Mouse (Mus musculus) kidney, adult 9 months (tissue): ENCODE results near the gene Hoxb3.

Experiments
- DNase-seq: peaks from one replicate; pipeline ENCODE4 v3.0.0; 2022

Hoxb3 gene

DNA sequence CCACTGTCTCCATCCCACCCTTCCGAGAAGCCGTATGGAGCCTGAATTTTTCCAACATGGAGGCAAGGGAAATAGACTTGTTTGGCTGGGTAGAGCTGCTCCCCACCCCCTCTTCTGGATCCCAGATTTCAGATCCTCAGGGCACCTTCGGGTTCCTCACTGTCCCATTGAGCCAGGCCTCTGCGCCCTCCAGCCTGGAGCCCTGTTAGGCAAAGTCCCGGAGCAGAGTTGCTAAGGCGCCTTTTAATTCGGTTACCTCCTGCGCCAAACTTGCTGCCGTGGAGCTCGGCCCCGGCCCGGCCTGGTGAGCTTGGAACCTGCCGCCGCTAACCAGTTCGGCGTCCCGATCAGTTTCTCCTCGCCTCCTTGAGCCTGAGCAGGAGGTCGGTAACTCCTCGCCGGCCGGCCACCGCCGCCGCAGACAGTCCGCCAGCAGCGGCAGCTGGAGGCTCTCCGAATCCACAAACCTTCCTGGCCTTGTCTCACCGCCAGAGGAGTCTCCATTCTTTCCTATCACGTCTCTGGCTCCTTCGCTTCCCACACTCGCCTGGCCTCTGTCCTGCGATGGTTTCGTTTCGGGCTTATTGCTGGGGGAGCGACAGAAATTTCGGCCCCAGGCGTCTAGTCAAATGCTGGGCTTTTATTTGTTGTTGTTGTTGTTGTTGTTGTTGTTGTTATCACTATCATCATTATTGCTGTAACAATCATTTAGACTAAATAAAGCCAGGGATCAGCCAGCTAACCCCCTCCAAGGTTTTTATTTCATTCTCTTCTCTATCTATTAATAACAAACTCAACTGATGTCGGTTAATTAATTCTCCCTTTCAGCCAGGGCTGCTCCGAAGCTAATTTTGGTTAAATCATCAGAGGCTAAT, 18.8 kb downstream of the Hoxb3 start:
- DNase-seq, result peak; percentile 73

DNA sequence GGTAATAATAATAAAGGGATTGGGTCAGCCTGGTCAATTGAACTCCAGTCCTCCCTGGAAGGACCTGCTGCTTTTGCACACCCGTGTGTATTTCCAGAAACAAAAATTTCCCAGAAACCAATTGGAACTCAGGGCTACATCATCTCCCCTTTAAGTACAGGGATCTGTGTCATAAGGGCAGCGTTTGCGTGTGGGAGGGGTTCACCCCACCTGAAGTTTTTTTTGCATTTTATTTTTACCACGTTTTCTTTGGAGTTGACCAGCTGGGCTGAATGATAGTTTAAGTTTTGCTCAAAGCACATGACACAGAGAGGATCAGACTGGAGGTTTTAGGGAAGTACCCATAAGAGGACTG, 19.4 kb downstream of the Hoxb3 start:
- no peak for DNase-seq

DNA sequence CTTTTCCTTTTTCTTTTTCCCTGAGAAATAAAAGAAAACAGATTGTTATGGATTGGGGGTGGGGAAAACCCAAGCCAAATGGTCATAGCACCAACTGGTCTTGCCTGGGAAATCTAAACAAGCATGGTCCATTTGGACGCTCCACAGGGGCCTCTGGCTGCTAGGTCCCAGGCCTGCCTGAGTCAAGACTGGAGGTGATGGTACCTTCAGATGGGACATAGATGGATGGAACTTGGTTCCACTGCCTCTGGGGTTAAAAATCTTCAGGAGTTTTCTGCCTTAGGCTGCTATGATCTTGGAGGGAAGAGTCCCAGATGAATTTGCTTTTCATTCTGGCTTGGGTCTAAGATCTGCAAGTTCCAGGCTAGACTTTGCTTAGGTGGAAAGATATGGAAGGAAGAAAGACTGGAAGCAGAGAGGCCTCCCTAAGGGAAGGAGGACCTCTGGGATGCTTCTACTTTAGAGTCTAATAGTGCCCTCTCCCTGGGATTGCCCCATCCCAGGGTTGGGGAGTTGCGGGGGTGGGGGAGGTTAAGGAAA, 20.1 kb downstream of the Hoxb3 start:
- peak; percentile 34 for DNase-seq

DNA sequence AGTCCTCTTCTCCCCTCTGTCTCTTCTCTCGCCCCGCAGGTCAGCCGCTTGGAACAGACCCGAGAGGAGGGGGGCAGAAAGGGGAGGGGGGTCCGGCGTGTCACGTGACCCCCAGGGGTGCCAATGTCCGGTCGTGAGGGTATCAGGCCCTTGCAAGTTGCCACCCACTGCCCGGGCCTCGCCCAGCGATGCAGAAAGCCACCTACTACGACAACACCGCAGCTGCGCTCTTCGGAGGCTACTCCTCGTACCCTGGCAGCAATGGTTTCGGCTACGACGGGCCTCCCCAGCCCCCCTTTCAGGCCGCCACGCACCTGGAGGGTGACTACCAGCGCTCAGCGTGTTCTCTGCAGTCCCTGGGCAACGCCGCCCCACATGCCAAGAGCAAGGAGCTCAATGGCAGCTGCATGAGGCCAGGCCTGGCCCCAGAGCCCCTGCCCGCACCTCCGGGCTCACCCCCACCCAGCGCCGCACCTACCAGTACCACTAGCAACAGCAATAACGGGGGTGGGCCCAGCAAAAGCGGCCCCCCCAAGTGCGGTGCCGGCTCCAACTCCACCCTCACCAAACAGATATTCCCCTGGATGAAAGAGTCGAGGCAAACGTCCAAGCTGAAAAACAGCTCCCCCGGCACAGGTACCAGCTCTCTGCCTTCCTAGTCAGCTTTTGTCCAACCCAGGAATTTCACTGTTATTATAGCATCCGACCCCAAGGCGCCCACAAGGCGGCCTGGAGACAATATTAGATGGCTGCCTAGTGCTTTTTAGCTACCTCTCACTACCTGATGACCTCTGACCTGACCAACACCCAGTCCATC, 21.1 kb downstream of the Hoxb3 start:
- peak; percentile 49 for DNase-seq

DNA sequence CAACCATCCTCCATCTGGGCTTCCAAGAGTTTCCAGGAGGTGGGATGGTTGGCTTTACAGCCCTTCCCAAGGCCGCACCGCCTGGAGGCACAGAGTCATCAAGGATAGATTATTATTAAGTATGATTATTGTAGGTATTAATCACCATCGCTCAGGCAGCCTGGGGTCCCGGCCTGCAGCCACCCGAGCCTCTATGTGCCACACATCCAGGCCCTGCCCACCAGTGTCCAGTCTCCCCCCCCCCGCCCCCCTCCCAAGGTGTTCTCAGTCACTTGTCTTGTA, 21.7 kb downstream of the Hoxb3 start:
- DNase-seq, result no peak

DNA sequence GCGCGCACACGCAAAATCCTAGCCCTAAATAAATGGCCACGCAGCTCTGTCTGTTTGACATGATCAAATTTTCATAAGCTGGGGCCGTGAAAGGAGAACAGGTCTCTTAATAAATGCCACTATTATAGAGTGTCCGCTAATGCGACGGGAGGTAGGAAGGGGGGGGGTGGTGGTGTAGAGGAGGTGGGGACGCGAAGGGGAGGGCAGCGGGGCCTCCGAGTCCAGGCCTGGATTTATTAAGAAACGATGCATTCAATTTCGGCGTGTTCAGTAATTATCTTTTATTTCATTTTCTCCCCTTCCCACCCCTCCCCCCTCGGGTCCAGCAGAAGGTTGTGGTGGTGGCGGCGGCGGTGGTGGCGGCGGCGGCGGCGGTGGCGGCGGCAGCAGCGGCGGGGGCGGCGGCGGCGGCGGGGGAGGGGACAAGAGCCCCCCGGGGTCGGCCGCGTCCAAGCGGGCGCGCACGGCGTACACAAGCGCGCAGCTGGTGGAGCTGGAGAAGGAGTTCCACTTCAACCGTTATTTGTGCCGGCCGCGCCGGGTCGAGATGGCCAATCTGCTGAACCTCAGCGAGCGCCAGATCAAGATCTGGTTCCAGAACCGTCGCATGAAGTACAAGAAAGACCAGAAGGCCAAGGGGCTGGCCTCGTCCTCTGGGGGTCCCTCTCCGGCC, 22.2 kb downstream of the Hoxb3 start:
- DNase-seq, result peak; percentile 50

DNA sequence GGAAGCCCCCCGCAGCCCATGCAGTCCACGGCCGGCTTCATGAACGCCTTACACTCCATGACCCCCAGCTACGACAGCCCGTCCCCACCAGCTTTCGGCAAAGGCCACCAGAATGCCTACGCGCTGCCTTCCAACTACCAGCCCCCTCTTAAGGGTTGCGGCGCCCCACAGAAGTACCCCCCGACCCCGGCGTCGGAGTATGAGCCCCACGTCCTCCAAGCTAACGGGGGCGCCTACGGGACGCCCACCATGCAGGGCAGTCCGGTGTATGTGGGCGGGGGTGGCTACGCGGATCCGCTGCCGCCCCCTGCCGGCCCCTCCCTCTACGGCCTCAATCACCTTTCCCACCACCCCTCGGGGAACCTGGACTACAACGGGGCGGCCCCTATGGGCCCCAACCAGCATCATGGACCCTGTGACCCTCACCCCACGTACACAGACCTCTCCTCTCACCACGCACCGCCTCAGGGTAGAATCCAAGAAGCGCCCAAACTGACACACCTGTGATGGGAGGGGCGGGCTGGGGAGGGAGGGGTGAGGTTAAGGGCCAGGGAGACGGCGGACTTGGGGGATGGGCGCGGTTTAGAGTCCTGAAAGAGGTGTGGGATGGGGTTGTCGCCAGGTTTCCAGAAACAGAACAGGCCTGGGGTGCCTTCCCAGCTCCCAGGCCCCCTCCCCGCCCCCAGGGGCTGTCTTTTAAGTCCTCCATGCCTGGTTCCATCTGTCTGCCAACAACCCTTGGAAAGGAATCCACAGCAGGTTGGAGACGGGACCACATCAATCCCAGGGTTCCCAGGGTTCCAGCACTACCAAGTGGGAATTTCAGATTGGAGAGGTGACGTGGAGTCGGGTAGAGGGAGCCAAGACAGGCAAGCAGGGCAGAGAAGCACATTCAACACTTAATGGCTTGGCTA, 23.0 kb downstream of the Hoxb3 start:
- peak; percentile 75 for DNase-seq

DNA sequence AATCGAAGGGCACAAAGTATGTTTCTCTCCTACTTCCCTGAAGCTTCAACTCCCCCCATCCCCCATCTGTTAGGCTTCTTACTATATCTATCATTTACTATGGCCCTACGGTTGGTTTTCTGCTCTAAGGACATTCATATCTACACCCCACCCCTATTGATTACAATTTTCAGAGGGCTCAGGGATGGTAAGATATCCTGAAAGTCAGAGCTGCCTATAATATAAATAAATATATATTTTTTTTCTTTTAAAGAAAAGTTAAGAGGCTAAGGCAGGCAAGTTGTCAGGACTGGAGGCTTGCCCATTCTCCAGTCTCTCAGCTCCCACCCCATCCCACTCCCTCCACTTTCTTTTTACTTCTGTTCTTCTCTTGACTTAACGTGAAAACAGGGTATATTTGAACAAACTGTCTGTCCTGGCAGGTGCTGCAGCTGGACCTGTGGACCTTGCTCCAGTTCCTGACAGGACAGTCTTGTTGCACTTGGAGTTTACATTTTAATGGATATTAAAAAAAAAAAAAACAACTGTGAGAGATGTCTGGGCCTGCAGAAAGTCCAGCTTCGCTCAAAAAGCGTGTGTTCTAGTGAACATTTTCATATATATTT, 23.9 kb downstream of the Hoxb3 start:
- peak; percentile 68 for DNase-seq

DNA sequence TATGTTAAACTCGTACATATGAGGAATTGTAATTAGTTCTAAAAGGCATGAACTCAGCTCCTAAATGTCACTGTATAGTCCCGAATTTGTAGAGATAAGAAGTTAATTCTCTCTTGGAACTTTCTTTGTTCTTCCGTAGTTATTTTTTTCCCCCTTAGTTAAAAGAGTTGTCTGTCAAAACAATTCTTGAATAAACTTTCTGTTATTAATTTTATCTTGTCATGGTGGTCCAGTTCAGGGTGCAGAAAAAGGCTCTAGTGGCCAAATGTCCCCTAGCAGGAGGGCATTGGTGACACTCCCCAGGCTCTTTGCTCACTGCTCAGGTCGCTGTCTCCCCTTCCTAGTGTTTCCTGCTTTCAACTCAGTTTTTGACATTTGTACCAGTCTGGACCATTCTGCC, 24.6 kb downstream of the Hoxb3 start:
- no peak for DNase-seq

DNA sequence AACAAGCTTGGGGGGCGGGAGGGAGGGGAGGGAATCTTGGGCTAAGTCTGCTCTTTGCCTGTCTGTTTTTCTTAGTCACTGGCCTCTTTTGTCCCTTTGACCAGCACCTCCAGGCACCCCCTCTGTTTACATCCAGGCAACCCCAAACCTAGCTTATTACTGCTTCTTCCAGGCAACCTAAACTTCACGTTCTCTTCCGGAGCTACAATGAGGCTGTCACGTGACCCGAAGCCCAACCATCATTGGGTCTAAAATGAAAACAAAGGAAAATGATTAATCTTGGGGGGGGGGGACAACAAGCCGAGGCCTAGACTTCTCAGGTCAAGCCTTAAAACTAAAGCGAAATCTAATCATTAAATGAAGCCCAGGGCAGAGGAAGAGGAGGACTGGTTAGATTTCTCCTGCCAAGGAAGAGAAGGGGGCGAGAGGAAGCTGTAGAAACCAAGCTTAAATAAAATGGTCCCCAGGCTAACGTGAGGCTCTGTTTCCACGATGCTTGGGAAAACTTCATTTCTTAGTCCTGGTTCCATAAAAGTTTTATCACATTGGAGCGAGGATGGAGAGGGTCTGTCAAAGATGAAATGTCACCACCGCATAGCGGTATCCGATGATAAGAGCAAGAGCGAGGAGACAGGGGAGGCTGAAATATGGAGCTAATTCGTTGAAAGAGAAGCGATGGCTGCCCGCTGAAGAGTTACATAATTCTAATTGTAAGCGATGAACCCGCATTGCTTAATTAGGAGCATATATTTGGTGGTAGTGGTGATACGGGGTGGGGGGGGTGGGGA, 25.2 kb downstream of the Hoxb3 start:
- DNase-seq, result peak; percentile 89

DNA sequence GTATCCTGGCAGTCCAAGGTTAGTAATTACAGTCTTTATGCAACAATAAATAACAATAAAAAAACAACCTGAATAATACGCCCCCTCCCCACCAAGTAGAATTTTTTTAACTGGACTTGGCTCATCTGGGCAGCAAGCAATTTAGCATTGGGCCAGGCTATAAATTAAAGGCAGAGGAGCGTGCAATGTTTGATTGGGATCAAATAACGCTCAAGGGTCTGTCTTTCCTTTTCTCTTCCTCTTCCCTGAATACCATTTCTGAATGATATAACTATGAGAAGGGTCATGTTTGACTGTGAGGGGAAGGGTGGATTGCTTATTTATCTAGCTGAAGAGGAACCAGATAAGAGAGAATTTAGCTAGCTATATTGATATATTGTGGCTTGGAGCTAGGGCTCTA, 25.9 kb downstream of the Hoxb3 start:
- no peak for DNase-seq

DNA sequence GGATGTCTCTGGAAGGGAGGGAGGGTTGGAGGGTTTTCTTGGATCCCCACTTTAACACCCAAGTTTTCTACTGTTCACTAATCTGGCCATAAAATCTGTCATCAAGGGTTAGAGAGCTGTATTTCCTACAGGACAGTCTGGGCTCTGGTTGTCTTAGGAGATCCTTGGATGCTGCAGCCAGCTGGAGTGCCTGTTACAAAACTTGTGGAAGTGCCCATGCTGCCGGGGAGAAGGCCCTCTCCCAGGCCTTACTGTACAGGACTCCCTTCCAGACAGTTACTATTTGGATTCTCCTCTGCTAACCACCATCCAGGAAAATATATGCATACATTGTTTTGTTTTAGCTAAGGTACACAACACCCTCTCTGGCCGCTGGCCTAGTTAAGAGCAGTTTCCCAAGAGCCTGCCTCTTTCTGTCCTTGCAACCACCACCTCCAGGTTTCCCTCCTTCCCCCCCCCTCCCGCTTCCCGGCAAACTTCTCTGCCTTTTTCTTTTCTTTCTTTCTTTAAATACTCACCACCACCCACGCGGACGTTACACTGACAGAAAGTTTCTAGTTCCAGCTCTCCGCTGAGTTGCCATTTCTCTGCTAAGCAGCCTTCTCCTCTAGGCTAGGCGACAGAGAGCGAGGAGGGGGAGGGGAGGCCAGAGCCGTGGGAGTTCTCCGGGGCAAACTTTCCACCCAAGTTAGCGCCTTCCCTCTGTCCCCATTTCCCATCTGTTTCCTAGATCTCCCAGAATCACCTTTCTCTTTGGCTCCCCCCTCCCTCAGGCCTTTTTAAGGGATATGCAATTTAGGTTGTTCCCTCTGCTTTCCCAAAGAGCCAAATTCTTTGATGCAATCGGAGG, 26.6 kb downstream of the Hoxb3 start:
- DNase-seq, result peak; percentile 68

DNA sequence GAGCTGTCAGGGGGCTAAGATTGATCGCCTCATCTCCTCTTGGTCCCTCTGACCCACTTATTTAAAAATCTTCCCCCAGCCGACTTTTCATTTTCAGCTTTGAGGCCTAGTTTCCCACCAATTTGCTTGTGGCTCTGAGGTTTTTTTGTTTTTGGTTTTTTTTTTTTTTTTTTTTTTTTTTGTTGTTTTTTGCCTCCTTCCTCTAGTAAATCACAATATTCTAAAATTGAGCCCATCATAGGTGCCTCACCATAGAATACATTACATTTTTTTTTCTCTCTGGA, 27.2 kb downstream of the Hoxb3 start, which contains the start of gene Hoxb2:
Hoxb2 (plus strand) TSS at position 185 of the 284 bp plus-strand sequence.
- DNase-seq, result no peak

DNA sequence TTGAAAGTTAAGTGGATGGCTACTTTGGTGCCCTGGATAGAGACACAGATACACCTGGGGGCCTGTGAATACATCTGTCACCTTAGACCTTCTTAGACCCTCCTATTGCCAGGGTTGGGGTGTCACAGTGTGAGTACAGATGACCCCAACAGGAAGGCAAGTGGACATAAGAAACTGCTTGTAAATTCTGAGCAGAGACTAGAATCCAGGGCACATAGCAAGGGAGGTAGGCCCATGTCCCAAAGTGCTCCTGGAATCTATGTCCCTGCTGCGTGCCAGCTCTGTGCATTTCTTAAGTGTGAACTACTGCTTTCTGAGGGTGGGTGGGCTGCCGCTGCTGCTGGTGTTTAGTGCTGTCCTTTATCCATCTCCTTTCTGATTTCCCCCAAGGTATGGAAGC, 27.7 kb downstream of the Hoxb3 start:
- DNase-seq, result no peak

DNA sequence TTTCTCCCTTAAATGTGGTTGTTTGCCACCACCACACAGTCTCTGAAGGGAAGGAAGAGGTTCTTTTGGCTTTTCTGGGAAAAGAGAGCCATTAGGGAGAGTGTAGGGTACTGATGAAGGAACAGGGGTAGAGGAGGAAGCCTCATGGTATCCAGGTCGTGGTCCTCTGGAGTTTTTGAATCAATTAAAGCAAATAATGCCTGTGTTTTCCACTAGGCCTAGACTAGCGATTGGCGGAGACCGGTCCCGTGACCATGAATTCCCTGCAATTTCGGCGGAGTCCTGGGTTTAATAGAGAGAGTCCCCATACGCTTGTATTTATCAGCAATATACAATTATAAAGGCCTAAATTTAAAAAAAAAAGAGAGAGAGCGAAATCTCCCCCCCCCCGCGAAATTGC, 28.2 kb downstream of the Hoxb3 start:
- DNase-seq, result peak; percentile 76

DNA sequence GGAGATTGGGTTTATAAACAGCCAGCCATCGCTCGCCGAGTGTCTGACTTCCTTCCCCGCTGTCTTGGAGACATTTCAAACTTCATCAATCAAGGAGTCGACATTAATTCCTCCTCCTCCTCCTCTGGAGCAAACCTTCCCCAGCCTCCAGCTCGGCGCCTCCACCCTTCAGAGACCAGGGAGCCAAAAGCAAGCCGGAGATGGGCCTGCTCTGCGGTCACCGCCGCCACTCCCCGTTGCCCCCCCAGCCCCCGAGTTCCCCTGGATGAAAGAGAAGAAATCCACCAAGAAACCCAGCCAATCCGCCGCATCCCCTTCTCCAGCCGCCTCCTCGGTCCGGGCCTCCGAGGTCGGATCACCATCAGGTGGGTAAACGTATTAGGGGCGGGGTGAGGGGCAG, 28.7 kb downstream of the Hoxb3 start:
- DNase-seq, result peak; percentile 85

DNA sequence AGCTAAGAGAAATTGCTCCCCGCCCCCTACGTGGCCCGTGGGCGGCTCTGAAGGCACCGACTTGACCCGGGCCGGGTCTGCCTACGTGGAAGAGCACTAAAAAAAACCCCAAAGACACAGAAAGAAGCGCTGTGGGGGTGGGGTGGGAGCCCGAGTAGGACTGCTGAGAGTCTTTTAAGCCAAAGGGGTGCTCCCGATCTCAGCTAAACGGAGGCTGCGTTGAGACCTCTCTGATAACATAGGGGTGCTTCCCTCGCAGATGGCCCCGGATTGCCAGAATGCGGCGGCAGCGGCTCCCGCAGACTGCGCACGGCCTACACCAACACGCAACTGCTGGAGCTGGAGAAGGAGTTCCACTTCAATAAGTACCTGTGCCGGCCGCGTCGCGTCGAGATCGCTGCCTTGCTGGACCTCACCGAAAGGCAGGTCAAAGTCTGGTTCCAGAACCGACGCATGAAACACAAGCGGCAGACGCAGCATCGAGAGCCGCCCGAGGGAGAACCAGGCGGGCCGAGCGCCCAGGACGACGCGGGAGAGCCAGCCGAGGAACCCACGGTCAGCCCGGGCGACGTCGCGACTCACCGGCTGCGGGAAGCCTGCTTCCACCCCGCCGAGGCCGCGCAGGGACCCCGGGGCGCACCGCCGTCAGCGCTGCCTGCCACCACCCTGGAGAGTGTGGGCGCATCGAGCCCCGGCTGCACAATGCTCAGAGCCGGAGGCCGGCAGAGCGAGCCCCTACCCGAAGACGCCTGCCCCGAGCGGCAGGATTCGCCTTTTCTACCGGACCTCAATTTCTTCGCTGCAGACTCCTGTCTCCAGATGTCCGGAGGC, 29.8 kb downstream of the Hoxb3 start:
- DNase-seq, result peak; percentile 86

DNA sequence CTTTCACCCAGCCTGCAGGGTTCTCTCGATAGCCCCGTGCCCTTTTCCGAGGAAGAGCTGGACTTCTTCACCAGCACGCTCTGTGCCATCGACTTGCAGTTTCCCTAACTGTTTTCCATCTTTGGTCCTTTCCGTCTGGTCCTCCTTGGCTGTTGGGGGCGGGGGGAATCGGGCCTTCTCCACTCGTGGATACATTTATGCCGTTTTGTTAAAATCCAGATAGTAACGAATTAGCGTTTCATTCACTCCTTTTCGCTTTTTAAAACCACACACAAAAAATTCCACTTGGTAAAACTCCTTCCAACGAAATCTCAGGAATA, 30.4 kb downstream of the Hoxb3 start:
- DNase-seq, result peak; percentile 28

DNA sequence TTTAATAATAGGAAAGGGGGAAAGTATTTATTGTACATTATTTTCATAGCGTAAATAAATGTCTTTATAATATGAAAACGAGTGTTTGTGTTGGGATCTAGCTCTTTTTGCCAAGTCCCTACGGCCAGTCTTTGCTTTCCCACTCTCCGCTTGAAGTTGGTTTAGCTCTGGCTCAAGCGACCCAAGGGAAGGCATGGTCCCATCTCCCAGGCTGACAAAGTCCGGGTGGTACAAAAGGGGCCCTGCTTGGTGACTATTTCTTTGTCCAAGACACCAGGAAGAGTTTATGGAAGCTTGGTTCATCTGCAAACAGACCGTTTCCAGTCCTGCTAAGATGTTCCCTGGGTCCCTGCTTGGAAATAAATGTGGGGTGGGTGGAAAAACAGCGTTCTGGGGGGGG, 30.8 kb downstream of the Hoxb3 start:
- DNase-seq, result no peak

DNA sequence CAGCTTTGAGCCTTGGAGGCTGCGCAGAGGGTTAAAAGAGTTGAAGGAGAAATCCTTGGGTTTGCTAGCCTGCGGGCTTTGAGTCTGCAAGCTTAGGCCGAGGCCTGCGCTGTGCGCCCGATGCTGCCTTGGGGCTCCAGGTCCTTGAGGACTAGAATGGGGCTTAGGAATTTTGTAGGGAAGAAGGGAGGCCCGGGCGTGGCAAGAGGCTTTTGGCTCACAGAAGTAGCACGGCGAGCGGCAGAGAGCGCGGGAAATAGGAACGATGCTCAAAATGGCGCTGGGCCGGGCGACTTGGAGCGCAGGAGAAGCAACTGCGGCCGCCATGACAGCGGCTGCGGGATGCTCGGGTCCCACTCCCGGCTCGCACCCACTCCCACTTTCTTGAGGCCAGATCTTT, 31.2 kb downstream of the Hoxb3 start:
- peak; percentile 63 for DNase-seq
